Mouse (Mus musculus): ENCODE results near the gene Gucd1. TPM values are rescaled to one million over a fixed set of nuclear protein-coding genes. Genes with fewer than 3 reads are reported as not detected.

Gene Gucd1
- total and polyA plus RNA-seq, 3 experiments: 16.8 to 19.0 (median 18.0) TPM

DNA sequence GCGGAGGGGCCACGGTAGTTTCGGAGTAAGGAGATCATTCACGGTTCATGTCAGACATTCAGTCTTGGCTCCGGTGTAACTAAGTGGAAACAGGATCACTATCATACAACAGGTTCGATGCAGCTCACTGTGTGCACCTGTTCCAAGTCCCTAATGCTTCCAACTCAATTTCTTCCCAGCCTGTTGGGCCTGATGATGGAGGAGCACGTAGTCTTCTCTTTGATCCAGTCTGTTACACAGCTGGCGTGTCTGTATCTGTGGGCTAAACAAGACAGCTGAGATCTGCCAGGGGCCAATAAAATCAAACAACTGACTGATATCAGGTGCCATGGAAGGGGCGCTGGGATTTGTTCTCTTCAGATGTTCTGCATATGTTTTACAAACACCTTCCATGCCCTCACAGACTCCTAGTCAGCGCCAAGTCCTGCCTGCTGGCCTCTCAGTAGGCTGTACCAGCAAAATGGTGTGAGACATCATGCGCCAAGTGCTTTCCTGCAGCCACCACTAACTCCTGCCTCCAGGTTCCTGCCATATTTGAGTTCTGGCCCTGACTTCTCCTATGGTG, 34.8 kb downstream of the Gucd1 start:
- no peak overlapping the region for H3K4me3 ChIP-seq (replicated peaks in 1 of 3; ENCODE audit: low read depth in 2 of 3, low read length in 2 of 3, poor library complexity in 1 of 3)
- H3K4me1 ChIP-seq (ENCODE audit: control insufficient read depth in 1 of 2, insufficient read depth in 2 of 2): peaks cover 10 to 30% of the 10 kb centered on the region in 2 experiments
- no peak for DNase-seq (ENCODE audit: extremely low read depth)
- in situ Hi-C loops (cut with MboI; ENCODE audit: low pct_ligation_motif_present, low pct_unique_long_range_greater_than_20kb, low sequenced_read_pairs): loop anchor here (5.0 to 10.0 kb wide), 2 partner anchors 36 to 218 kb away; no protein-coding TSS in a partner anchor
- no peaks in the 10 kb centered on the region for H3K79me2 ChIP-seq (replicated peaks; ENCODE audit: control insufficient read depth, extremely low read depth, insufficient read depth, poor library complexity, severe bottlenecking)
- no peaks in the 10 kb centered on the region for H3K9me3 ChIP-seq (replicated peaks; ENCODE audit: low read length)
- no peak overlapping the region for H3K9ac ChIP-seq (ENCODE audit: insufficient read depth, low read depth)
- no peaks in the 10 kb centered on the region for H3K27me3 ChIP-seq (replicated peaks)
- no peak overlapping the region for H3K4me2 ChIP-seq (ENCODE audit: insufficient read depth, low read depth, poor library complexity, severe bottlenecking)
- dilution Hi-C loops (cut with MboI; ENCODE audit: extremely low pct_ligation_motif_present, extremely low pct_unique_long_range_greater_than_20kb, low sequenced_read_pairs): no loop called here
- no peaks in the 10 kb centered on the region for H3K36me3 ChIP-seq (replicated peaks in 1 of 2; ENCODE audit: control insufficient read depth in 1 of 2, insufficient read depth in 1 of 2, low read length in 1 of 2)
- no peak overlapping the region for H3K27ac ChIP-seq (ENCODE audit: insufficient read depth, low read depth)
- TF ChIP-seq JUND (conservative IDR thresholded peaks at IDR 0.05; ENCODE audit: low read depth, low read length): no peak
- TF ChIP-seq USF2 (conservative IDR thresholded peaks at IDR 0.05; ENCODE audit: low read depth, low read length): no peak
- no peak for TF ChIP-seq RAD21 (IDR thresholded peaks at IDR 0.05; ENCODE audit: low read depth, low read length)
- TF ChIP-seq PAX5 (IDR thresholded peaks at IDR 0.05; ENCODE audit: low read length): no peak
- no peak for TF ChIP-seq NELFE (IDR thresholded peaks at IDR 0.05; ENCODE audit: low read depth, low read length)
- TF ChIP-seq MAX (IDR thresholded peaks at IDR 0.05; ENCODE audit: low read length): no peak
- no peak for TF ChIP-seq MAFK (IDR thresholded peaks at IDR 0.05; ENCODE audit: insufficient replicate concordance, low read length)
- no peak for TF ChIP-seq SIN3A (IDR thresholded peaks at IDR 0.05; ENCODE audit: low read length)
- no peak for TF ChIP-seq MXI1 (IDR thresholded peaks at IDR 0.05; ENCODE audit: low read depth, low read length)
- TF ChIP-seq ETS1 (conservative IDR thresholded peaks at IDR 0.05; ENCODE audit: low read depth, low read length): no peak
- no peak for TF ChIP-seq CHD1 (IDR thresholded peaks at IDR 0.05; ENCODE audit: low read depth, low read length)
- no peak for TF ChIP-seq ZNF384 (IDR thresholded peaks at IDR 0.05; ENCODE audit: low read depth, low read length)
- TF ChIP-seq HCFC1 (IDR thresholded peaks at IDR 0.05; ENCODE audit: low read depth, low read length): no peak
- TF ChIP-seq MAZ (IDR thresholded peaks at IDR 0.05; ENCODE audit: low read depth, low read length): no peak
- TF ChIP-seq MEF2A (IDR thresholded peaks at IDR 0.05; ENCODE audit: borderline replicate concordance, low read depth, low read length): no peak
- TF ChIP-seq ELF1 (IDR thresholded peaks at IDR 0.05; ENCODE audit: low read depth, low read length): no peak
- no peak for TF ChIP-seq BHLHE40 (IDR thresholded peaks at IDR 0.05; ENCODE audit: low read depth, low read length)
- no peak for TF ChIP-seq JUN (IDR thresholded peaks at IDR 0.05; ENCODE audit: insufficient read depth, low read depth, low read length)
- TF ChIP-seq UBTF (IDR thresholded peaks at IDR 0.05; ENCODE audit: low read depth, low read length): no peak

DNA sequence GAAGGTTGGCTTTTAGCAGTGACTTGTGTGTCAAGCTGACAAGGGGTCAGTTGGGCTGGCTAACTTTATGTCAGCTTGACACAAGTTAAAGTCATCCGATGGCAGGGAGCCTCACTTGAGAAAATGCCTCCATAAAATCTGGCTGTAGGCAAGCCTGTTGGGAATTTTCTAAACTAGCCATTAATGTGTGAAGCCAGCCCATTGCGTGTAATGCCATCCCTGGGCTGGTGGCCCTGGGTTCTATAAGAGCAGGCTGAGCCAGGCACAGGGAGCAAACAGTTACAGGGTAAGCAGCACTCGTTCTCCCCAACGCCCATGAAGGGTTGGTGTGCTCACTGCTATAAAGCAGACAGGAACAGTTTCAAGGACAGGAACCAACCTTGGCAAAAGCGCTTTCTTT, 35.5 kb downstream of the Gucd1 start:
- no peak overlapping the region for H3K4me2 ChIP-seq (ENCODE audit: insufficient read depth, low read depth, poor library complexity, severe bottlenecking)
- in situ Hi-C loops (cut with MboI; ENCODE audit: low pct_ligation_motif_present, low pct_unique_long_range_greater_than_20kb, low sequenced_read_pairs) (loop anchor here (5.0 to 10.0 kb wide), 2 partner anchors 35 to 217 kb away; no protein-coding TSS in a partner anchor), dilution Hi-C loops (cut with MboI; ENCODE audit: extremely low pct_ligation_motif_present, extremely low pct_unique_long_range_greater_than_20kb, low sequenced_read_pairs) (no loop called here)
- H3K27me3 ChIP-seq (replicated peaks): no peaks in the 10 kb centered on the region
- no peak overlapping the region for H3K9ac ChIP-seq (ENCODE audit: insufficient read depth, low read depth)
- H3K4me3 ChIP-seq (replicated peaks in 1 of 3; ENCODE audit: low read depth in 2 of 3, low read length in 2 of 3, poor library complexity in 1 of 3): no peak overlapping the region
- TF ChIP-seq SMC3 (IDR thresholded peaks at IDR 0.05; ENCODE audit: low read depth, low read length): no peak
- no peak for TF ChIP-seq TBP (conservative IDR thresholded peaks at IDR 0.05; ENCODE audit: low read depth, low read length)
- TF ChIP-seq MAX (IDR thresholded peaks at IDR 0.05; ENCODE audit: low read length): no peak
- peaks cover 10 to 31% of the 10 kb centered on the region in 2 experiments for H3K4me1 ChIP-seq (ENCODE audit: control insufficient read depth in 1 of 2, insufficient read depth in 2 of 2)
- no peaks in the 10 kb centered on the region for H3K9me3 ChIP-seq (replicated peaks; ENCODE audit: low read length)
- H3K79me2 ChIP-seq (replicated peaks; ENCODE audit: control insufficient read depth, extremely low read depth, insufficient read depth, poor library complexity, severe bottlenecking): no peaks in the 10 kb centered on the region
- DNase-seq (ENCODE audit: extremely low read depth): no peak
- no peaks in the 10 kb centered on the region for H3K36me3 ChIP-seq (replicated peaks in 1 of 2; ENCODE audit: control insufficient read depth in 1 of 2, insufficient read depth in 1 of 2, low read length in 1 of 2)
- H3K27ac ChIP-seq (ENCODE audit: insufficient read depth, low read depth): no peak overlapping the region

Data from CH12.LX (cell line).